Mouse (Mus musculus) heart, embryonic 10.5 days (tissue): ENCODE results near the gene Pam. TPM values are rescaled to one million over a fixed set of nuclear protein-coding genes. Genes with fewer than 3 reads are reported as not detected.

Experiments
- DNase-seq: peaks from one replicate; pipeline ENCODE4 v3.0.0-alpha.2; 2017; ENCODE audit warnings: low spot score
- H3K27ac ChIP-seq: fragments of 300-500 bp; sonication (generic); 2 replicates; pipeline ENCODE4 v1.5.1; 2016; ENCODE audit warnings: mild to moderate bottlenecking
- H3K27me3 ChIP-seq: fragments of 300-500 bp; sonication (generic); 2 replicates; pipeline ENCODE4 v1.6.1; 2016; ENCODE audit warnings: mild to moderate bottlenecking; ENCODE audit not compliant: poor library complexity, insufficient read depth, severe bottlenecking
- H3K36me3 ChIP-seq: fragments of 300-500 bp; sonication (generic); 2 replicates; pipeline ENCODE4 v1.6.1; 2016; ENCODE audit warnings: mild to moderate bottlenecking, moderate library complexity
- H3K4me1 ChIP-seq: fragments of 300-500 bp; sonication (generic); 2 replicates; pipeline ENCODE4 v1.6.1; 2016; ENCODE audit warnings: mild to moderate bottlenecking
- H3K4me3 ChIP-seq: fragments of 300-500 bp; sonication (generic); 2 replicates; pipeline ENCODE4 v1.5.1; 2016; ENCODE audit warnings: mild to moderate bottlenecking, moderate library complexity
- H3K9me3 ChIP-seq: fragments of 300-500 bp; sonication (generic); 2 replicates; pipeline ENCODE4 v1.6.1; 2016; ENCODE audit warnings: mild to moderate bottlenecking, moderate library complexity
- WGBS: fragments of 180-500 bp; shearing (Covaris S2); methylation state at CpG from one replicate; pipeline ENCODE4 v1.1.7; 2016; 5-methylcytosine and 5-hydroxymethylcytosine counted together
- polyA plus RNA-seq: library from polyadenylated mRNA; unstranded; fragments of >200 nt; fragmentation: Nextera tagmentation; extraction: Ambion mirVana; gene quantifications from 2 replicates; pipeline ENCODE4 v1.2.1, GENCODE M21; 2016

Gene Pam
- polyA plus RNA-seq, 1 experiment from 2014 or later: 88.8 TPM

GRCm38 (mm10) chr1:97804520-97804919 is 290.9 kb downstream of the Pam start:
- no peak overlapping the region for H3K27ac ChIP-seq

GRCm38 (mm10) chr1:97802207-97802902 is 293.1 kb downstream of the Pam start:
- 0 out of 2 replicates have a peak, but pooled peaks cover 3% of the 10 kb centered on the region for H3K9me3 ChIP-seq
- no peak for DNase-seq
- H3K4me1 ChIP-seq: no peaks in the 10 kb centered on the region
- no peak overlapping the region for H3K4me3 ChIP-seq
- 52% methylated on average over 4 of the region's 4 CpGs for WGBS
- no peak overlapping the region for H3K27ac ChIP-seq
- H3K36me3 ChIP-seq: no peaks in the 10 kb centered on the region
- H3K27me3 ChIP-seq: no peaks in the 10 kb centered on the region

More at GRCm38 (mm10) chr1:97804520-97804919, 290.9 kb downstream of the Pam start:
- Histone ChIP-seq H3K4me3 (no peak overlapping the region), H3K27me3 (no peaks in the 10 kb centered on the region), H3K36me3 (no peaks in the 10 kb centered on the region), H3K9me3 (0 out of 2 replicates have a peak, but pooled peaks cover 3% of the 10 kb centered on the region), H3K4me1 (no peaks in the 10 kb centered on the region)
- no peak for DNase-seq

- DNase-seq: no peak
- 67% methylated on average over 9 of the region's 9 CpGs for WGBS
Measured at GRCm38 (mm10) chr1:97795936-97796335, 299.5 kb downstream of the Pam start.

GRCm38 (mm10) chr1:97794110-97794509 is 301.3 kb downstream of the Pam start:
- Histone ChIP-seq H3K27ac (no peak overlapping the region), H3K4me3 (no peak overlapping the region), H3K9me3 (no peaks in the 10 kb centered on the region), H3K27me3 (no peaks in the 10 kb centered on the region), H3K36me3 (no peaks in the 10 kb centered on the region), H3K4me1 (no peaks in the 10 kb centered on the region)
- WGBS: 78% methylated on average over 3 of the region's 3 CpGs
- no peak for DNase-seq

More at GRCm38 (mm10) chr1:97795936-97796335, 299.5 kb downstream of the Pam start:
- H3K36me3 ChIP-seq: no peaks in the 10 kb centered on the region
- no peak overlapping the region for H3K27ac ChIP-seq
- no peaks in the 10 kb centered on the region for H3K27me3 ChIP-seq
- H3K9me3 ChIP-seq: 0 out of 2 replicates have a peak, but pooled peaks cover 3% of the 10 kb centered on the region
- no peak overlapping the region for H3K4me3 ChIP-seq
- H3K4me1 ChIP-seq: no peaks in the 10 kb centered on the region

GRCm38 (mm10) chr1:97788490-97788889 is 307.0 kb downstream of the Pam start:
- Histone ChIP-seq H3K36me3 (no peaks in the 10 kb centered on the region), H3K9me3 (no peaks in the 10 kb centered on the region), H3K4me3 (no peak overlapping the region), H3K4me1 (no peaks in the 10 kb centered on the region), H3K27ac (no peak overlapping the region), H3K27me3 (no peaks in the 10 kb centered on the region)
- DNase-seq: no peak
- WGBS: 75% methylated on average over 2 of the region's 2 CpGs

GRCm38 (mm10) chr1:97787674-97788073 is 307.8 kb downstream of the Pam start:
- Histone ChIP-seq H3K27ac (no peak overlapping the region), H3K4me1 (no peaks in the 10 kb centered on the region), H3K36me3 (no peaks in the 10 kb centered on the region), H3K4me3 (no peak overlapping the region), H3K27me3 (no peaks in the 10 kb centered on the region), H3K9me3 (no peaks in the 10 kb centered on the region)
- 52% methylated on average over 3 of the region's 3 CpGs for WGBS
- DNase-seq: no peak

GRCm38 (mm10) chr1:97785685-97786393 is 309.6 kb downstream of the Pam start:
- Histone ChIP-seq H3K4me1 (no peaks in the 10 kb centered on the region), H3K27me3 (no peaks in the 10 kb centered on the region), H3K9me3 (no peaks in the 10 kb centered on the region), H3K27ac (no peak overlapping the region), H3K4me3 (no peak overlapping the region), H3K36me3 (no peaks in the 10 kb centered on the region)
- DNase-seq: no peak
- WGBS: 86% methylated on average over 11 of the region's 11 CpGs

- Histone ChIP-seq H3K27ac (no peak overlapping the region), H3K4me1 (no peaks in the 10 kb centered on the region), H3K9me3 (no peaks in the 10 kb centered on the region), H3K36me3 (no peaks in the 10 kb centered on the region), H3K27me3 (no peaks in the 10 kb centered on the region), H3K4me3 (no peak overlapping the region)
- WGBS: 80% methylated on average over 7 of the region's 7 CpGs
- no peak for DNase-seq
Measured at GRCm38 (mm10) chr1:97784928-97785327, 310.5 kb downstream of the Pam start.

GRCm38 (mm10) chr1:97781674-97782073 is 313.8 kb downstream of the Pam start:
- no peak overlapping the region for H3K27ac ChIP-seq
- WGBS: 96% methylated on average over 7 of the region's 7 CpGs

GRCm38 (mm10) chr1:97773973-97774372 is 321.5 kb downstream of the Pam start:
- Histone ChIP-seq H3K27ac (no peak overlapping the region), H3K36me3 (peaks cover 8% of the 10 kb centered on the region; the same call in 1 of the 2 replicates), H3K4me3 (no peak overlapping the region), H3K4me1 (peaks cover 3% of the 10 kb centered on the region; the same call in 1 of the 2 replicates), H3K9me3 (no peaks in the 10 kb centered on the region), H3K27me3 (no peaks in the 10 kb centered on the region)
- no peak for DNase-seq
- WGBS: 98% methylated on average over 2 of the region's 2 CpGs

More at GRCm38 (mm10) chr1:97781674-97782073, 313.8 kb downstream of the Pam start:
- no peaks in the 10 kb centered on the region for H3K9me3 ChIP-seq
- H3K36me3 ChIP-seq: peaks cover 8% of the 10 kb centered on the region; the same call in 1 of the 2 replicates
- H3K4me1 ChIP-seq: no peaks in the 10 kb centered on the region
- H3K4me3 ChIP-seq: no peak overlapping the region
- no peaks in the 10 kb centered on the region for H3K27me3 ChIP-seq
- DNase-seq: no peak

GRCm38 (mm10) chr1:97773362-97773761 is 322.1 kb downstream of the Pam start:
- WGBS: 90% methylated on average over 6 of the region's 6 CpGs
- H3K36me3 ChIP-seq: peaks cover 7% of the 10 kb centered on the region; the same call in 1 of the 2 replicates
- no peak overlapping the region for H3K4me3 ChIP-seq
- no peak for DNase-seq
- H3K4me1 ChIP-seq: peaks cover 3% of the 10 kb centered on the region; the same call in 1 of the 2 replicates
- no peak overlapping the region for H3K27ac ChIP-seq
- H3K27me3 ChIP-seq: no peaks in the 10 kb centered on the region
- no peaks in the 10 kb centered on the region for H3K9me3 ChIP-seq

- Histone ChIP-seq H3K36me3 (no peaks in the 10 kb centered on the region), H3K9me3 (no peaks in the 10 kb centered on the region), H3K27me3 (no peaks in the 10 kb centered on the region), H3K4me1 (peaks cover 3% of the 10 kb centered on the region; the same call in 1 of the 2 replicates), H3K27ac (no peak overlapping the region), H3K4me3 (no peak overlapping the region)
- 92% methylated on average over 5 of the region's 5 CpGs for WGBS
- no peak for DNase-seq
Measured at GRCm38 (mm10) chr1:97771727-97772126, 323.7 kb downstream of the Pam start.

GRCm38 (mm10) chr1:97771118-97771517 is 324.3 kb downstream of the Pam start:
- peak overlapping the region; percentile 95 for H3K4me3 ChIP-seq
- 70% methylated on average over 7 of the region's 7 CpGs for WGBS
- peaks cover 3% of the 10 kb centered on the region; the same call in 1 of the 2 replicates for H3K4me1 ChIP-seq
- H3K9me3 ChIP-seq: no peaks in the 10 kb centered on the region
- no peak for DNase-seq
- H3K27me3 ChIP-seq: no peaks in the 10 kb centered on the region
- H3K27ac ChIP-seq: no peak overlapping the region
- H3K36me3 ChIP-seq: no peaks in the 10 kb centered on the region
